Mouse (Mus musculus): ENCODE data around the gene Mapk1. TPM values are rescaled to one million over a fixed set of nuclear protein-coding genes. Genes with fewer than 3 reads are reported as not detected.

Mapk1 gene
- total and polyA plus RNA-seq, 3 experiments = 162 to 317 (median 244) TPM

- H3K4me2 ChIP-seq (ENCODE audit: insufficient read depth, low read depth, poor library complexity, severe bottlenecking) = no peak overlapping the region
- no peak overlapping the region for H3K4me3 ChIP-seq (replicated peaks in 1 of 3; ENCODE audit: low read depth in 2 of 3, low read length in 2 of 3, poor library complexity in 1 of 3)
- H3K36me3 ChIP-seq (replicated peaks in 1 of 2; ENCODE audit: control insufficient read depth in 1 of 2, insufficient read depth in 1 of 2, low read length in 1 of 2) = no peaks in the 10 kb centered on the region
- H3K79me2 ChIP-seq (replicated peaks; ENCODE audit: control insufficient read depth, extremely low read depth, insufficient read depth, poor library complexity, severe bottlenecking) = no peaks in the 10 kb centered on the region
- peaks cover 13% of the 10 kb centered on the region for H3K9me3 ChIP-seq (replicated peaks; ENCODE audit: low read length)
- no peak for TF ChIP-seq MAFK (IDR thresholded peaks at IDR 0.05; ENCODE audit: insufficient replicate concordance, low read length)
- TF ChIP-seq JUND (conservative IDR thresholded peaks at IDR 0.05; ENCODE audit: low read depth, low read length) = no peak
- TF ChIP-seq ETS1 (conservative IDR thresholded peaks at IDR 0.05; ENCODE audit: low read depth, low read length) = no peak
- TF ChIP-seq EP300 (IDR thresholded peaks at IDR 0.05; ENCODE audit: low read length) = no peak
- TF ChIP-seq PAX5 (IDR thresholded peaks at IDR 0.05; ENCODE audit: low read length) = no peak
- no peak for TF ChIP-seq TCF12 (IDR thresholded peaks at IDR 0.05; ENCODE audit: low read depth, low read length)
- no peak for TF ChIP-seq SMC3 (IDR thresholded peaks at IDR 0.05; ENCODE audit: low read depth, low read length)
- TF ChIP-seq E2F4 (IDR thresholded peaks at IDR 0.05; ENCODE audit: insufficient replicate concordance, low read depth, low read length) = no peak
- TF ChIP-seq CTCF (conservative IDR thresholded peaks at IDR 0.05 in 1 of 2, IDR thresholded peaks at IDR 0.05 in 1 of 2; ENCODE audit: low read depth in 2 of 2, low read length in 2 of 2) = no peak
- no peak for TF ChIP-seq KAT2A (IDR thresholded peaks at IDR 0.05; ENCODE audit: insufficient replicate concordance, low read length)
- no peak for TF ChIP-seq GABPA (IDR thresholded peaks at IDR 0.05; ENCODE audit: insufficient replicate concordance, low read depth, low read length)
- TF ChIP-seq CHD2 (IDR thresholded peaks at IDR 0.05; ENCODE audit: low read length) = no peak
- TF ChIP-seq TBP (conservative IDR thresholded peaks at IDR 0.05; ENCODE audit: low read depth, low read length) = no peak
- TF ChIP-seq ZMIZ1 (IDR thresholded peaks at IDR 0.05; ENCODE audit: low read depth, low read length) = no peak
- TF ChIP-seq MXI1 (IDR thresholded peaks at IDR 0.05; ENCODE audit: low read depth, low read length) = no peak
- H3K27ac ChIP-seq (ENCODE audit: insufficient read depth, low read depth) = no peak overlapping the region
- dilution Hi-C loops (cut with MboI; ENCODE audit: extremely low pct_ligation_motif_present, extremely low pct_unique_long_range_greater_than_20kb, low sequenced_read_pairs) = no loop called here
- no peaks in the 10 kb centered on the region for H3K27me3 ChIP-seq (replicated peaks)
- no peaks in the 10 kb centered on the region for H3K4me1 ChIP-seq (ENCODE audit: control insufficient read depth in 1 of 2, insufficient read depth in 2 of 2)
- in situ Hi-C loops (cut with MboI; ENCODE audit: low pct_ligation_motif_present, low pct_unique_long_range_greater_than_20kb, low sequenced_read_pairs) = no loop called here
- no peak for DNase-seq (ENCODE audit: extremely low read depth)
- H3K9ac ChIP-seq (ENCODE audit: insufficient read depth, low read depth) = no peak overlapping the region
Observed at GRCm38 (mm10) chr16:16939543-16939942, 43.6 kb upstream of the Mapk1 start.

GRCm38 (mm10) chr16:16941078-16941477, 42.1 kb upstream of the Mapk1 start:
- Histone ChIP-seq H3K27ac (ENCODE audit: insufficient read depth, low read depth) (no peak overlapping the region), H3K4me1 (ENCODE audit: control insufficient read depth in 1 of 2, insufficient read depth in 2 of 2) (no peaks in the 10 kb centered on the region), H3K4me2 (ENCODE audit: insufficient read depth, low read depth, poor library complexity, severe bottlenecking) (no peak overlapping the region), H3K36me3 (replicated peaks in 1 of 2; ENCODE audit: control insufficient read depth in 1 of 2, insufficient read depth in 1 of 2, low read length in 1 of 2) (no peaks in the 10 kb centered on the region), H3K4me3 (replicated peaks in 1 of 3; ENCODE audit: low read depth in 2 of 3, low read length in 2 of 3, poor library complexity in 1 of 3) (no peak overlapping the region), H3K27me3 (replicated peaks) (no peaks in the 10 kb centered on the region), H3K9ac (ENCODE audit: insufficient read depth, low read depth) (no peak overlapping the region), H3K9me3 (replicated peaks; ENCODE audit: low read length) (peaks cover 13% of the 10 kb centered on the region), H3K79me2 (replicated peaks; ENCODE audit: control insufficient read depth, extremely low read depth, insufficient read depth, poor library complexity, severe bottlenecking) (no peaks in the 10 kb centered on the region)
- in situ Hi-C loops (cut with MboI; ENCODE audit: low pct_ligation_motif_present, low pct_unique_long_range_greater_than_20kb, low sequenced_read_pairs) = no loop called here
- DNase-seq (ENCODE audit: extremely low read depth) = no peak
- TF ChIP-seq POLR2A (IDR thresholded peaks at IDR 0.05; ENCODE audit: low read depth, low read length) (no peak), ETS1 (conservative IDR thresholded peaks at IDR 0.05; ENCODE audit: low read depth, low read length) (no peak)
- dilution Hi-C loops (cut with MboI; ENCODE audit: extremely low pct_ligation_motif_present, extremely low pct_unique_long_range_greater_than_20kb, low sequenced_read_pairs) = no loop called here
